Mouse (Mus musculus): ENCODE results near the gene Gsta1.
"Not testable (repeated sequence)": the region's sequence is repeated elsewhere in the genome, so short reads cannot be mapped to it uniquely, and the experiment has no call there.

The Gsta1 gene

DNA sequence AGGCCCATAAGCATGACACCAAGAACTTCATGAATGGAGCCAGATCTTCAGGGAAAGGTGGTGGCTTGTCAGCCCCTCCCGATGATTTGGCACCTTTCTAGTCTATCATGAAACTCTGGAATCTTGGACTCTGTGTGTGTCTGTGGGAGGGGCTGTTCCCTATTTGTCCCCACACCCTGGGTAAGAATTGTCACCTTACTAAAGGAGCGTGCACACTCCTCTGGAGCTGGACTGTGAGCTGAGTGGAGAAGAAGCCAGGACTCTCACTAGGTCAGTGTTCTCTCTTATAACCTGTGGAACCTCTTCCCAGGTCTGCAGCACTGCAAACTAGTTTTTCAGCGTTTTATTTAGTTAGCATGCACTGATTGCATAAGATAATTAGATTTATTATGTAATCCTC is at the start of gene Gsta1:
TSS of gene Gsta1 (plus strand) at position 196 of the 400 bp plus-strand sequence.
- DNase-seq: not testable (repeated sequence)

- not testable (repeated sequence) for DNase-seq
Observed at GRCm38 (mm10) chr9:78182474-78182873, 48.0 kb upstream of the Gsta1 start, which contains the start of gene Gsta4. Gene Gsta4 (plus strand): TSS chr9:78182774.

- DNase-seq: no peak
Observed at GRCm38 (mm10) chr9:78185686-78186085, 44.8 kb upstream of the Gsta1 start.

- no peak for DNase-seq
Observed at GRCm38 (mm10) chr9:78188910-78189309, 41.5 kb upstream of the Gsta1 start.

GRCm38 (mm10) chr9:78190651-78191634 is 39.5 kb upstream of the Gsta1 start:
- DNase-seq: no peak

DNA sequence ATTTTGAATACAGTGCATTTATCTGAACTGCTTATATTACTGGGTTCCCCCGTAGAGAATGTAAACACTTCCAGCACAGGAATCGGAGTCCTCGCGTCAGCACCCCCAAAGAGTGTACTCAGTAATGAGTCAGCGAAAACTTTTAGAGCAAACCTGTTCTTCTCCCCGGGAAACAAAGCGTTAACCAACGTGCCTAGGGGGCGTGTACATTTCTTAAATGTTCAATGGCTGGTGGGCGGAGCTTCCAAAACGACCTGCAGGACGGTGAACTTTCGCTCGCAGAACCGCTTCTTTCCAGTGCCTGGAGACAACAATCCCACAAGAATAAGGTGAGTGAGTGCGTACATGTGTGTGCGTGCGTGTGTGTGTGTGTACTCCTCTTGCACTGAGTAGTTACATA is 38.7 kb upstream of the Gsta1 start:
- peak; percentile 81 for DNase-seq

GRCm38 (mm10) chr9:78193902-78194597 is 36.4 kb upstream of the Gsta1 start:
- DNase-seq: peak; percentile 80

DNA sequence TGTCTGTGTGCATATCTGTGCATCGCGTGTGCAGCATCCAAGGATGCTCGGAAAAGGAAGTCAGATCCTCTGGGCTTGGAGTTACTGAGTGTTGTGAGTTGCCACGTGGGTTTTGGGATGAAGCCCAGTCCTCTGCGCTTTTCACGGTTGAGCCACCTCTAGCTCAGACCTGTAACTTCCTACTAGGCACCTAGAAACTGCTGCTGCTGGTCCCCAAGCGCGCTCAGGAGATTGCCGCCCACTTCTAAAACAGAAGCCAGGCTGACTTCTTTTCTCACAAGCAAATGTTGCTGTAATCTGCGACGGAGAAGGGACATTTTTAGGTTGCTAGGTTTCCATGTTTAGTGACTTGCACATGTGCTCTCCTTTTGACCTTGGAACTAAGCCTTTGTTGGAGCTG is 35.4 kb upstream of the Gsta1 start:
- no peak for DNase-seq

- DNase-seq: no peak
Observed at GRCm38 (mm10) chr9:78197801-78198200, 32.7 kb upstream of the Gsta1 start.

DNA sequence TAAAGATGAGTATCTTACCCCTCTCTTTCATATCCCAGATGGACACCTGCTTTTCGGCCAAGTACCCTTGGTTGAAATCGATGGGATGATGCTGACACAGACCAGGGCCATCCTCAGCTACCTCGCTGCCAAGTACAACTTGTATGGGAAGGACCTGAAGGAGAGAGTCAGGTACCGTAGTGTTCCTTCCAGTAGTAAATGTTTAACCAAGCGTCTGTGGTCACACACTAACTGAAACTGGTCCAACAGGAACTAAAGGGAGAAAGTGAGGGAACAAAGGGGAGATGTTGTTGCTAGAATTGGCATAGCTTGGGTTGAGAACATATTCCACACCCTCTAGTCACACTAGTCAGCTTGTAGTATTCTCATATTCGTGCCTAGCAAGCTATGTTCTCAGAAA is 26.3 kb upstream of the Gsta1 start:
- peak; percentile 75 for DNase-seq

DNA sequence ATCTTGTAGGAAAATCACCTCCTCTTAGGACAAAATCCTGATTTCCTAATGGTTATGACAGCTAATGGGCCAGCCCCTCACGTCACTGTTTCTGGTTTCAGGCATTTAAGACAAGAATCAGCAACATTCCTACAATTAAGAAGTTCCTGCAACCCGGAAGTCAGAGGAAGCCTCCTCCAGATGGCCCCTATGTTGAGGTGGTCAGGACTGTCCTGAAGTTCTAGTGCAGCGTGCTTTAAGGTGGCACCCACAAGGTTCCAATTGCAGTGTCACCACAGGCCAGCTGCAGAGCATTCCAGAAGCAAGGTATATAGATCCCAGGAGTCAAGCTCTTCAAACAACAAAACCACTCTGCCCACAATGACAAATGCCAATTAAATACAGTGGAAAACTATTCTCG is 21.5 kb upstream of the Gsta1 start:
- DNase-seq: no peak

DNA sequence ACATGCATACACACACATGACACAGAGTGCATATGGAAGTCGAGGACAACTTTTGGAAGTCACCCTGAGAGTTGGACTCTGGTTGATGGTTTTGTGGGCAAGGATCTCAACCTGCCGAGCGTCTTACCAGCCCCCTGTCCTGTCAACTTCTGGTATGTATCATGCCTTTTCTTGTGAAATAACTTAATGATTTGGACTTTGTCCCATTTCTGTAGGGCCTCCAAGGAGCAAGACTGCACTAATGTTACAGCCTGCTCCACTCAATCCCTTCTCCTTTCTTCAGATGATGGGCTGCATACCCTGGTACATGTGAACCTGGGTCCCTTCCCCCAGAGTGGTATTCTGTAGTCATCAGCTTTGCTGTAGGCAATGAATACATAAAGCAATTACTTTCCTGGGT is 20.4 kb upstream of the Gsta1 start:
- DNase-seq: no peak

DNA sequence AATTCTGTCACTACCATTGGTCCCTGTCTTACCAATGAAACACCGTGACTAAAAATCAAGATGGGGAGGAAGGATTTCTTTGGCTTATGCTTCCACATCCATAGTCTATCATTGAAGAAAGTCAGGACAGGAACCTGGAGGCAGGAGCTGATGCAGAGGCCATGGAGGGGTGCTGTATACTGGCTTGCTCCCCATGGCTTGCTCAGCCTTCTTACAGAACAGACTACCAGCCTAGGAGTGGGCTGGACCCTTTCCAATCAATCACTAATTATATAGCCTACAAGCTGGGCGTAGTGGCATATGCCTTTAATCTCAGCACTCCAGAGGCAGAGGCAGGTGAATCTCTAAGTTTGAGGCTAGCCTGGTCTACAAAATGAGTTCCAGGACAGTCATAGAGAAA is 19.6 kb upstream of the Gsta1 start:
- no peak for DNase-seq

GRCm38 (mm10) chr9:78211521-78211920 is 18.9 kb upstream of the Gsta1 start:
- DNase-seq: no peak

DNA sequence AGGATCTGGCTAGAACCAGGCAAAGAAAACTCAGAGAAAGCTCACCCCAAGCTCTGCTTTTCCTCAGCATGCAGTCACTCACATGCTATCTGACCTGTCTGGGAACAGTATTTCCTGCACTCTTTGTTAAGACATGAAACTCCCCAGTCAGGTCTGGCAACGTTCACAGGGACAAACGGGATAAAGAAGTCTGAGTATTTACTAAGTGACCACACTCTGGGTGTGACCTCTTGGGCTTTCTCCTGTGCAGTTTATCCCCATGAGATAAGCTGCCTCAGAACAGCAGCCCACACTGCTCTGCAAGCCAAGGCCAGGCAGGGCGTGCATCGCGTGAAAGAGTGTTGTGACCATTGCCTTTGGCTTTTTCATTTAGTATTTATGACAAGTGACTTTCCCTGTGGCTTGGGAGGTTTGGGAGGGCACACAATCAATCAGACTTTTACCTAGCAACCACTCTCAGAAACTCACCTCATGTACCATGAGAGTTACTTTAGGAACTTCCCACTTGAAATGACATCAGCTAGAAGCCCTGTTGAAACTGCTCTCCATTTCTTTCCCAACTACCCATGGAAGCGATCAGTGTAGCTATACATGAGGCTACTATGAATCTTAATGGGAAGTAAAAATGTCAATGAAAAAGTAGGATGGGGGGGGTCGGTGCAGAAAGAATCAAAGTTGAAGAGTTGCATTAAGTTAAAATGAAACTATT is 18.0 kb upstream of the Gsta1 start:
- DNase-seq: no peak

DNA sequence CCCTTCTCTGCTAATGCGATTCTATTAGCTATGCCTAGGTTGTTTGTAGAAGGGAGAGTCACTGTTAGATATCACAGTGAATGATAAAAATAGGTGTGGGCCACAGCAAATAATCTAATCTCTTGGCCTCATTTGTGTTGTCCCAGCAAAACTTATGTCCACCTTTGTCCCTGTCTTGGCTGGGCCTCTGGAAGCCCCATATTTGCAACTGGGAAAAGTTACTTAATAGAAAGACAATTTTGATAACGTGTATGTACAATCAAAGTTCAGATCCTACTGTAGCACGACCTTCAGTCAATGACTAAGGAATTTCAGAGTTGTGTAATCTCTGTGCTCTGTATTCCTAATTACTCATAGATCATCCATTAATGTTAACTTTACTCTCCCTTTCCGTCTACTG is 13.4 kb upstream of the Gsta1 start:
- DNase-seq: peak; percentile 67

DNA sequence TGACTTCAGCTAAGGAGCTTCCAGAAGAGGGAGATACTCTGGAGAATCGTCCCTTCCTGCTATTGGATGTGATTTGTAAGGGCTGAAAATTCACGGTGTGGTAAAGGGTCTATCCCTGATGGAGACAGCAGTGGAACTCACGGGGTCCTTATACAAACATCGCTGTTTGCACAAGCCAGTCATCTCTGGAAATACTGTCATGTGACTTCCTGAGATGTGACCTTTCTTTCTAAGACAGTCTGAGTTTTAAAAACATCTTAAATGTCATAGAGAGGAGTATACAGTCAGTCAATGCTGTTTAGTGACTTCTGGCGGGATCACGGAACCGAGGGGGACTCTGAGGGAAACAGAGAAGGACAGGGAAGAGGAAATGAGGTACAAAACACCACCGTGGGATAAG is 7.8 kb upstream of the Gsta1 start:
- DNase-seq: no peak

GRCm38 (mm10) chr9:78223221-78223902 is 7.1 kb upstream of the Gsta1 start:
- DNase-seq: peak; percentile 76

DNA sequence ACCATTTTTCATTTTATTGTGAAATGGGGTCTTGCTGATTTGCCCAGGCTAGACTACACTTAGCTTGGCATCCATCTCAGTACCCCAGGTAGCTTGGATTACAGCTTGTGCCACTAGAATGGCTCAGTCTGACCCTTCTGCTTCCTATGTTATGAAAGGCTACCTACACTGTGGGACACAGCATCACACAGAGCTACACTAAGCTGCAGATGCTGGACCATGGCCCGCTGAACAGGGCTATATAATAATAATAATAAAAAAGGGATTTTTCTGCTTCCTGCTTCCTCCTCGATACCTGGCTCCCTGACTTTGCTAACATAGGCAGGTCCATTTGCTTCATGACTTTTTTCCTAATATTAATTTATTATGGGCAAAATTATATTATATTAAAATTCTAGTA is 6.0 kb upstream of the Gsta1 start:
- DNase-seq: no peak

- DNase-seq: no peak
Observed at GRCm38 (mm10) chr9:78225304-78225703, 5.2 kb upstream of the Gsta1 start.

DNA sequence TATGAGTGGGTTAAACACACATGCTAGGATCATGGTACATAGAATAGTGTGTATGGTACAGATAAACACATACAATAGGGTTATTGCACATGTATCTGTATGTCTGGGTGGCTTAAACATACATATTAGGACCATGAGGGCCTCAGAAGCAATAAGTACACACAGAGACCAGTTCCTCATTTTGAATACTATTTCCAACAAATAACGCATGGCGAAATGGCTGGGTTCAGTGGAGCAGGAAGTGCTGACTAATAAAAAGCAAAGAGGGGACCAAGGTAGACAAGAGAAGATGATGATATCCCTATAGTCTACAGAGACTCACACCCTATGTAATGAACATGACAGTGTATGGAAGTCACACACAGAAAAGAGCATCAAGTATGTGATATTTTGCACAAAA is 2.3 kb upstream of the Gsta1 start:
- no peak for DNase-seq

- DNase-seq: peak; percentile 90
Observed at GRCm38 (mm10) chr9:78229658-78230057, 798 bp upstream of the Gsta1 start.

Data from kidney, adult 9 months (tissue).